Mouse (Mus musculus) MEL (cell line): ENCODE measurements at regions not wholly inside any gene's neighbourhood (a gene's known extent, or its start where the extent isn't known, plus 50 kb on each side); places are given as distances from the start of the nearest gene placed in this dataset.

Source experiments
- CTCF ChIP-seq, 3 experiments: IDR thresholded peaks in 2 of 3; conservative IDR thresholded peaks in 1 of 3; 2 replicates each; pipeline ENCODE4 v1.5.1; 2011 to 2012; ENCODE audit warnings: low read length in 3 of 3, low read depth in 2 of 3, mild to moderate bottlenecking in 2 of 3, improper control_type of control experiment in 1 of 3, inconsistent platforms in 1 of 3, mixed read lengths in 1 of 3, moderate library complexity in 1 of 3; ENCODE audit not compliant: control insufficient read depth in 1 of 3, insufficient read depth in 1 of 3, poor library complexity in 1 of 3, severe bottlenecking in 1 of 3
- EP300 ChIP-seq, 2 experiments: IDR thresholded peaks; 2 replicates each; pipeline ENCODE4 v1.6.1; 2011; ENCODE audit warnings: improper control_type of control experiment in 2 of 2, low read length in 2 of 2, low read depth in 1 of 2, mild to moderate bottlenecking in 1 of 2
- GABPA ChIP-seq: IDR thresholded peaks from 2 replicates; pipeline ENCODE4 v1.6.1; 2012; ENCODE audit warnings: low read depth, mild to moderate bottlenecking, inconsistent platforms, low read length, improper control_type of control experiment, moderate library complexity
- HCFC1 ChIP-seq: IDR thresholded peaks from 2 replicates; pipeline ENCODE4 v1.6.1; 2012; ENCODE audit warnings: low read depth, mild to moderate bottlenecking, inconsistent platforms, low read length, improper control_type of control experiment, moderate library complexity
- MAFK ChIP-seq: IDR thresholded peaks from 2 replicates; pipeline ENCODE4 v1.6.1; 2011; ENCODE audit warnings: low read depth, mild to moderate bottlenecking, low read length, improper control_type of control experiment, borderline replicate concordance
- MAZ ChIP-seq: IDR thresholded peaks from 2 replicates; pipeline ENCODE4 v1.6.1; 2012; ENCODE audit warnings: low read depth, mild to moderate bottlenecking, inconsistent platforms, low read length, improper control_type of control experiment
- MXI1 ChIP-seq: IDR thresholded peaks from 2 replicates; pipeline ENCODE4 v1.6.1; 2011; ENCODE audit warnings: mild to moderate bottlenecking, low read depth, low read length, improper control_type of control experiment
- MYB ChIP-seq: IDR thresholded peaks from 2 replicates; pipeline ENCODE4 v1.6.1; 2011; ENCODE audit warnings: mild to moderate bottlenecking, low read depth, low read length, improper control_type of control experiment
- NRF1 ChIP-seq: IDR thresholded peaks from 2 replicates; pipeline ENCODE4 v1.6.1; 2014; ENCODE audit warnings: low read depth, mild to moderate bottlenecking, inconsistent platforms, low read length, improper control_type of control experiment, moderate library complexity; ENCODE audit not compliant: poor library complexity, insufficient read depth, severe bottlenecking
- POLR2A ChIP-seq, 2 experiments: IDR thresholded peaks; 2 replicates each; pipeline ENCODE4 v1.6.1; 2011 to 2012; ENCODE audit warnings: low read length in 2 of 2, mild to moderate bottlenecking in 2 of 2, control low read depth in 1 of 2, improper control_type of control experiment in 1 of 2, low read depth in 1 of 2, moderate library complexity in 1 of 2; ENCODE audit not compliant: control insufficient read depth in 1 of 2, insufficient read depth in 1 of 2, poor library complexity in 1 of 2
- SMC3 ChIP-seq: IDR thresholded peaks from 2 replicates; pipeline ENCODE4 v1.6.1; 2011; ENCODE audit warnings: low read depth, low read length, improper control_type of control experiment
- TCF12 ChIP-seq: IDR thresholded peaks from 2 replicates; pipeline ENCODE4 v1.6.1; 2014; ENCODE audit warnings: low read depth, mild to moderate bottlenecking, inconsistent platforms, low read length, improper control_type of control experiment, moderate library complexity
- USF1 ChIP-seq: IDR thresholded peaks from 2 replicates; pipeline ENCODE4 v1.6.1; 2014; ENCODE audit warnings: low read depth, mild to moderate bottlenecking, inconsistent platforms, low read length, improper control_type of control experiment, moderate library complexity

- no peak for TF ChIP-seq NRF1
- no peak for TF ChIP-seq CTCF (IDR thresholded peaks at IDR 0.05 in 2 of 3, conservative IDR thresholded peaks at IDR 0.05 in 1 of 3; ENCODE audit: control insufficient read depth in 1 of 3, insufficient read depth in 1 of 3, low read depth in 2 of 3, low read length in 3 of 3, poor library complexity in 1 of 3, severe bottlenecking in 1 of 3)
- TF ChIP-seq TCF12, result no peak
- no peak for TF ChIP-seq USF1
- TF ChIP-seq GABPA, result no peak
- no peak for TF ChIP-seq SMC3
- TF ChIP-seq EP300 (IDR thresholded peaks at IDR 0.05; ENCODE audit: low read depth in 1 of 2, low read length in 2 of 2), result no peak
- TF ChIP-seq MAFK, result no peak
- TF ChIP-seq HCFC1, result no peak
- no peak for TF ChIP-seq MXI1
- no peak for TF ChIP-seq POLR2A (IDR thresholded peaks at IDR 0.05; ENCODE audit: control insufficient read depth in 1 of 2, insufficient read depth in 1 of 2, low read depth in 1 of 2, low read length in 2 of 2, poor library complexity in 1 of 2)
- no peak for TF ChIP-seq MAZ
- TF ChIP-seq MYB, result no peak
Observed at GRCm38 (mm10) chr15:34008591-34008990, 349.1 kb downstream of the 9430069I07Rik start.
